Mouse (Mus musculus): ENCODE measurements around the gene Dnajb11.

DNA sequence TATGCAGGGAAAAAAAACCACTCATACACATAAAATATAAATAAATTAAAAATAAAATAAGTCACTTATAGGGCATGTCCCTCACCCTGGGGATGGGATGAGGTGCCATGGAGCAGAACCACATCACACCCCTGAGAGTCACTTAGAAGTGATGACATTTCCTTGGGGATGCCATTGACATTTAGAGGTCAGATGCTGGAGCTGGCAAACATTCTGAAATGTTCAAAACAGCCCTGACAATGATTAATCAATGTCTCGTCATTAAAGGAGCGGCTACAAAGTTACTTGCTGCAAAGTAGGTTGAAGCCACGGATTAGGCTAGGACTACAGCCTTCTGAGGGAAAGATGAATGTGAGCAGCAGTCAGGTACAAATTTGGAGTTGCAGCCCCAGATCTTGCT lies 43.7 kb downstream of the Dnajb11 start:
- TF ChIP-seq CTCF (IDR thresholded peaks at IDR 0.05; ENCODE audit: borderline replicate concordance, control insufficient read depth, extremely low read depth, insufficient read depth, low read length, poor library complexity) (no peak), POLR2A (IDR thresholded peaks at IDR 0.05; ENCODE audit: control insufficient read depth, extremely low read depth, insufficient read depth, low read length, poor library complexity) (no peak)

Measured in thymus, adult 2 months (tissue).